Mouse (Mus musculus) liver, embryonic 11.5 days (tissue): ENCODE measurements around the gene Psg20. TPM values are rescaled to one million over a fixed set of nuclear protein-coding genes. Genes with fewer than 3 reads are reported as not detected.
"Not testable (repeated sequence)": the region's sequence is repeated elsewhere in the genome, so short reads cannot be mapped to it uniquely, and the experiment has no call there.

ENCODE experiments used
- ATAC-seq: fragments of 200-750 bp; cut with Nextera tagmentation; replicated peaks from 2 replicates; pipeline ENCODE4 v1.8.0; 2017; ENCODE audit warnings: moderate number of reproducible peaks, mild to moderate bottlenecking, moderate TSS enrichment, moderate library complexity; ENCODE audit not compliant: low FRiP score
- DNase-seq: peaks from one replicate; pipeline ENCODE4 v3.0.0-alpha.2; 2017; ENCODE audit warnings: low spot score
- H3K27ac ChIP-seq: fragments of 300-500 bp; sonication (generic); 2 replicates; pipeline ENCODE4 v1.5.1; 2014; ENCODE audit warnings: mild to moderate bottlenecking, low read depth, low read length, control low read depth
- H3K27me3 ChIP-seq: fragments of 300-500 bp; sonication (generic); replicated peaks from 2 replicates; pipeline ENCODE4 v1.6.1; 2014; ENCODE audit warnings: low read length, mixed read lengths; ENCODE audit not compliant: control insufficient read depth, insufficient read depth
- H3K36me3 ChIP-seq: fragments of 300-500 bp; sonication (generic); 2 replicates; pipeline ENCODE4 v1.6.1; 2014; ENCODE audit warnings: mild to moderate bottlenecking, low read length, moderate library complexity, mixed read lengths; ENCODE audit not compliant: control insufficient read depth, insufficient read depth
- H3K4me1 ChIP-seq: fragments of 300-500 bp; sonication (generic); replicated peaks from 2 replicates; pipeline ENCODE4 v1.6.1; 2014; ENCODE audit warnings: low read length, mixed read lengths; ENCODE audit not compliant: control insufficient read depth, insufficient read depth
- H3K4me2 ChIP-seq: fragments of 300-500 bp; sonication (generic); 2 replicates; pipeline ENCODE4 v1.6.1; 2014; ENCODE audit warnings: mild to moderate bottlenecking, control low read depth, moderate library complexity
- H3K4me3 ChIP-seq: fragments of 300-500 bp; sonication (generic); 2 replicates; pipeline ENCODE4 v1.5.1; 2014; ENCODE audit warnings: low read depth, low read length, control low read depth
- H3K9ac ChIP-seq: fragments of 300-500 bp; sonication (generic); 2 replicates; pipeline ENCODE4 v1.6.1; 2014; ENCODE audit warnings: low read depth, low read length, control low read depth
- H3K9me3 ChIP-seq: fragments of 300-500 bp; sonication (generic); 2 replicates; pipeline ENCODE4 v1.6.1; 2016; ENCODE audit warnings: low read length, inconsistent platforms, mixed read lengths; ENCODE audit not compliant: control insufficient read depth
- WGBS: fragments of 180-500 bp; shearing (Covaris S2); extraction: QIAGEN DNeasy Blood & Tissue Kit; methylation state at CpG from one replicate; pipeline ENCODE4 v1.1.7; 2014; 5-methylcytosine and 5-hydroxymethylcytosine counted together
- polyA plus RNA-seq: library from polyadenylated mRNA; unstranded; fragments of >200 nt; fragmentation: Nextera tagmentation; extraction: Ambion mirVana; gene quantifications from 2 replicates; pipeline ENCODE4 v1.2.1, GENCODE M21; 2014

Gene Psg20
- polyA plus RNA-seq, 1 experiment from 2014 or later: not detected

DNA sequence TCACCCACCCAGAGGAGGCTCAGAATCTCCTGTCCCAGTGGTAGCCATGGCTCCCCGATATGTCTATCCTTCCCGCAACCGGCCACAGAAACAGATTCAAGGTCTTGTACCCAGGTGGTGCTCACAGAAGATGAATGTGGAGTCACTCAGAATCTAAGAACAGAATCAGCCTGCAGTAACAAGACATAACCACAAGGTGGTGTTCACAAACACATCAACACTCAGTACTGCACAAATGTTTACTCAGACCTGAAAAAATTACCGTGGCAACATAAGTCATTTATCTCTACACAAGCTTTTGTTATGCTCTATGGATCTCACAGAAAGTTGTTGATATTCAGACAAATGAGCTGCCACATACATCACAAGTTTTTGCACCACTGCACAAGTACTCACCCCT, 24.3 kb upstream of the Psg20 start:
- H3K36me3 ChIP-seq, H3K9me3 ChIP-seq, DNase-seq, H3K4me3 ChIP-seq, H3K9ac ChIP-seq, H3K27ac ChIP-seq, H3K4me2 ChIP-seq, H3K27me3 ChIP-seq, H3K4me1 ChIP-seq: not testable (repeated sequence)
- WGBS: 72% methylated on average over 4 of the region's 4 CpGs
- 0 out of 2 replicates have a peak, but pooled peaks have one; percentile 5 for ATAC-seq

DNA sequence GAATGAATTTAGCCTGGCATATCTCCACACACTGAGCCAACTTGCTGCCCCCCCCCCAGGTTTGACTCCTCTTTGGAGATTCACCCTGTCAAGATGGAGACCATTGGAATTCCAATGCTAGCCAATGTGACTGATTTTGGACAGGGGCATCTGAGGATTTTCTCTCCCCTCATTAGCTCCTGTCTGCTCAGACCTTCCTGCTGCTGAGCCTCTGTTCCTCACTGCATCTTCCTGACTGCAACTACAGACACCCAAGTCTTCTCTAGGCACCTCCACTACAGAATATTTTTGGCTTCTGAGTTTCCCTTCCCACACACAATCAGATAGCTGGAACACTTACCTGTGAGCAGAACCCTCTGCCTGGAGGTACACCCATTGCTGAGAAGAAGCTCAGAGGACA, 399 bp downstream of the Psg20 start:
- H3K4me3 ChIP-seq: no peak overlapping the region
- no peak for ATAC-seq
- H3K27ac ChIP-seq: no peak overlapping the region
- no peaks in the 10 kb centered on the region for H3K4me1 ChIP-seq
- no peak for DNase-seq
- no peaks in the 10 kb centered on the region for H3K36me3 ChIP-seq
- H3K4me2 ChIP-seq: no peak overlapping the region
- no peaks in the 10 kb centered on the region for H3K9me3 ChIP-seq
- H3K27me3 ChIP-seq: no peaks in the 10 kb centered on the region
- no peak overlapping the region for H3K9ac ChIP-seq

DNA sequence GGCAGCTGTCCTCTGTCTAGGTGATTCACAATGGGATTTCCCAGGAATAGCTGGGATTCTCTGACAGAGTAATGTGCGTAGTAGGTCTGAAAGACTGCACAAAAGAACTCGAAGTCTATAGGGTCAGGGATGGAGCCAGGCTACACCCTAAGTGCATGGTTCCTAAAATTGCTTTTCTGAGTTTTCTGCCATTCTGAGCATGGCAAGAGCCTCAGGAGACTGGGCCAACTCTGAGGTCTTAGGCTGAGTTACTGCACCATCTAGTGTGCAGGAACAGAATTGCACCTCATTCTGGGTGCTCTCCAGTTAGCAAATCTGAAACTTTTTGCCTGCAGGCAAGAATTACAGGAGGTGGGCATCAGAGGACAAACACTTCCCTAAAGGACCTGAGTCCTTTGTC, 6.2 kb downstream of the Psg20 start:
- no peak overlapping the region for H3K4me2 ChIP-seq
- H3K4me3 ChIP-seq: no peak overlapping the region
- H3K27me3 ChIP-seq: no peaks in the 10 kb centered on the region
- no peaks in the 10 kb centered on the region for H3K4me1 ChIP-seq
- DNase-seq (peak; percentile 33), ATAC-seq (no peak)
- WGBS: 41% methylated on average over 2 of the region's 2 CpGs
- H3K9ac ChIP-seq: no peak overlapping the region
- no peak overlapping the region for H3K27ac ChIP-seq
- no peaks in the 10 kb centered on the region for H3K9me3 ChIP-seq
- no peaks in the 10 kb centered on the region for H3K36me3 ChIP-seq

DNA sequence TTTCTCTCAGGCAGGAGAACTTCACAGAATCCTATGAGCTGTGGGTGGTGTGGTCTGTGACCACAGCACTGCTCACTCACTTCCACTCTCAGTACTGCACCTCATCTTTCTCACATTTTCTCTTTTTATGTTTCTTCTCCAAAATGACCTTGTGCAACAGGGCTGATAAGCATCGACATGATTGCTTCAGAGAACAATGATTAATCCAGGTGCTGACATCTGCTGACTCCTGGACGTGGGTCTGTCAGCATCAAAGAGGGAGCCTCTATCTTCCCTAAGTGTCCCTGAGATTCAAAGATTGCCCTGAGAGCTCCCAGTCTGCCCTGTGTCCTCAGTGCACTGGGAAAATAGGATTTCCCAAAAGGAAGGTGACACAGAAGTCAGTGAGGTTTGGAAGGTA, 29.4 kb downstream of the Psg20 start, which contains the start of gene Psg21:
TSS of gene Psg21 (minus strand) at position 101 of the 400 bp plus-strand sequence.
- not testable (repeated sequence) for H3K9me3 ChIP-seq, H3K27ac ChIP-seq, ATAC-seq

DNA sequence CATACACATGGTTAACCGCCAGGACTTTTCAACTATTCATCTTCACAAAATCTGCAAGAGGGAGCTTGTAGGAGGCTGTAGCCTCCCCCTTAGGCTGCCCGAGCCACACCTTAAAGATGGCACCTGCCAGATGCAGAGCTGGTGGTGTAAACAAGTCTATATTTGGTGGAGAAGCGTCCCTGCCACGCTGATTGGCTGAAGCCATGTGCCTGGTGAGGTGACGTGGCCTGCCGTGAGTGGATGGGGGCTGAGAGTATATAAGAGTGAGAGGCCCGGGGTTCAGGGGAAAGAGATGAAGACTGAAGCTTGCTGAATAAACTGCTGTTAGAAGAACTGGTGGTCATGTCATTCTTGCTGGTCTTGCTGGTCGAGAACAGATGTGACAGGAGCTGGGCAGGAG, 59.1 kb downstream of the Psg20 start:
- WGBS: 67% methylated on average over 8 of the region's 8 CpGs
- not testable (repeated sequence) for H3K27me3 ChIP-seq, H3K4me1 ChIP-seq, DNase-seq, H3K4me3 ChIP-seq, H3K4me2 ChIP-seq, H3K9ac ChIP-seq, H3K27ac ChIP-seq, H3K9me3 ChIP-seq, H3K36me3 ChIP-seq, ATAC-seq

More for the DNA sequence above, 29.4 kb downstream of the Psg20 start, which contains the start of gene Psg21:
- not testable (repeated sequence) for DNase-seq, H3K4me3 ChIP-seq, H3K4me1 ChIP-seq, H3K4me2 ChIP-seq, H3K27me3 ChIP-seq, H3K9ac ChIP-seq, H3K36me3 ChIP-seq
- WGBS: 0% methylated on average over 1 of the region's 2 CpGs

Other genes starting within 250 kb of the Psg20 start
- gene Psg26, start 202.0 kb downstream of the Psg20 start, polyA plus RNA-seq: not detected in 2 replicates
- gene Psg25, start 153.9 kb downstream of the Psg20 start, polyA plus RNA-seq: not detected in 2 replicates
- not detected in 2 replicates for gene Psg27, start 118.9 kb downstream of the Psg20 start, polyA plus RNA-seq
- gene Psg23, start 69.7 kb downstream of the Psg20 start, polyA plus RNA-seq: not detected in 2 replicates
- not detected in 2 replicates for gene Psg21, start 29.5 kb downstream of the Psg20 start, polyA plus RNA-seq
- not detected in 2 replicates for gene Psg22, start 31.9 kb upstream of the Psg20 start, polyA plus RNA-seq
- gene Psg19, start 112.3 kb upstream of the Psg20 start, polyA plus RNA-seq: not detected in 2 replicates
- gene Psg17, start 135.4 kb upstream of the Psg20 start, polyA plus RNA-seq: 0.08 TPM in 2 replicates
- gene Mill2, start 153.8 kb upstream of the Psg20 start, polyA plus RNA-seq: 0.21 and 0.26 TPM in 2 replicates
- 7.9 TPM in 2 replicates for gene Pglyrp1, start 185.1 kb upstream of the Psg20 start, polyA plus RNA-seq
- gene Ccdc61, start 224.2 kb upstream of the Psg20 start, polyA plus RNA-seq: 20.8 and 21.1 TPM in 2 replicates
- 0.22 and 0.41 TPM in 2 replicates for gene Nova2, start 239.7 kb upstream of the Psg20 start, polyA plus RNA-seq